Mouse (Mus musculus) limb, embryonic 14.5 days (tissue): ENCODE measurements at regions not wholly inside any gene's neighbourhood (a gene's known extent, or its start where the extent isn't known, plus 50 kb on each side); places are given as distances from the start of the nearest gene placed in this dataset.

Experiments
- ATAC-seq: fragments of 200-750 bp; cut with Nextera tagmentation; 2 replicates; pipeline ENCODE4 v1.8.0; 2017; ENCODE audit warnings: low read depth, moderate number of reproducible peaks, moderate TSS enrichment; ENCODE audit not compliant: low FRiP score
- DNase-seq: peaks from one replicate; pipeline ENCODE4 v3.0.0-alpha.2; 2015; ENCODE audit warnings: low spot score
- H3K27ac ChIP-seq: fragments of 300-500 bp; sonication (generic); replicated peaks from 2 replicates; pipeline ENCODE4 v1.5.1; 2014; ENCODE audit warnings: low read depth, mild to moderate bottlenecking, low read length, moderate library complexity, mixed read lengths
- H3K27me3 ChIP-seq: fragments of 300-500 bp; sonication (generic); 2 replicates; pipeline ENCODE4 v1.6.1; 2014; ENCODE audit warnings: low read length, mixed read lengths; ENCODE audit not compliant: control insufficient read depth, insufficient read depth
- H3K36me3 ChIP-seq: fragments of 300-500 bp; sonication (generic); 2 replicates; pipeline ENCODE4 v1.6.1; 2014; ENCODE audit warnings: mild to moderate bottlenecking, low read length, moderate library complexity, mixed read lengths; ENCODE audit not compliant: control insufficient read depth, insufficient read depth
- H3K4me1 ChIP-seq: fragments of 300-500 bp; sonication (generic); 2 replicates; pipeline ENCODE4 v1.6.1; 2014; ENCODE audit warnings: antibody characterized with exemption, low read length, mixed read lengths; ENCODE audit not compliant: control insufficient read depth, insufficient read depth
- H3K4me2 ChIP-seq: fragments of 300-500 bp; sonication (generic); replicated peaks from 2 replicates; pipeline ENCODE4 v1.6.1; 2014; ENCODE audit warnings: low read depth, mild to moderate bottlenecking, low read length, moderate library complexity; ENCODE audit not compliant: severe bottlenecking
- H3K4me3 ChIP-seq: fragments of 300-500 bp; sonication (generic); replicated peaks from 2 replicates; pipeline ENCODE4 v1.5.1; 2014; ENCODE audit warnings: low read length
- H3K9ac ChIP-seq: fragments of 300-500 bp; sonication (generic); 2 replicates; pipeline ENCODE4 v1.6.1; 2014; ENCODE audit warnings: mild to moderate bottlenecking, low read depth, low read length, moderate library complexity; ENCODE audit not compliant: severe bottlenecking
- H3K9me3 ChIP-seq: fragments of 300-500 bp; sonication (generic); 2 replicates; pipeline ENCODE4 v1.6.1; 2016; ENCODE audit warnings: low read length; ENCODE audit not compliant: control insufficient read depth
- POLR2A ChIP-seq: fragments of 200-500 bp; IDR thresholded peaks from 2 replicates; pipeline ENCODE4 v1.8.0; 2012; ENCODE audit warnings: inconsistent platforms, mild to moderate bottlenecking, moderate library complexity, borderline replicate concordance; ENCODE audit not compliant: insufficient read depth, insufficient read length; ENCODE audit errors: extremely low read depth
- WGBS: fragments of 180-500 bp; shearing (Covaris S2); extraction: QIAGEN DNeasy Blood & Tissue Kit; methylation state at CpG from one replicate; pipeline ENCODE4 v1.1.7; 2014; 5-methylcytosine and 5-hydroxymethylcytosine counted together

- Histone ChIP-seq H3K4me2 (no peak overlapping the region), H3K36me3 (no peaks in the 10 kb centered on the region), H3K27ac (no peak overlapping the region), H3K4me1 (0 out of 2 replicates have a peak, but pooled peaks cover 4% of the 10 kb centered on the region), H3K27me3 (no peaks in the 10 kb centered on the region; the same call in 1 of the 2 replicates), H3K4me3 (no peak overlapping the region), H3K9ac (no peak overlapping the region), H3K9me3 (no peaks in the 10 kb centered on the region)
- ATAC-seq (no peak), DNase-seq (no peak)
- 90% methylated on average over 6 of the region's 6 CpGs for WGBS
- TF ChIP-seq POLR2A: no peak
These were observed 227.6 kb upstream of the Myocd start for GRCm38 (mm10) chr11:65497415-65497814.

- 11% methylated on average over 11 of the region's 11 CpGs for WGBS
- H3K9ac ChIP-seq: no peak overlapping the region
- no peaks in the 10 kb centered on the region for H3K9me3 ChIP-seq
- 0 out of 2 replicates have a peak overlapping the region, but pooled peaks have one; percentile 13 for H3K4me2 ChIP-seq
- no peak overlapping the region for H3K27ac ChIP-seq
- no peak for ATAC-seq
- no peaks in the 10 kb centered on the region; the same call in 1 of the 2 replicates for H3K27me3 ChIP-seq
- peak; percentile 9 for DNase-seq
- 0 out of 2 replicates have a peak, but pooled peaks cover 4% of the 10 kb centered on the region for H3K4me1 ChIP-seq
- no peak for TF ChIP-seq POLR2A
- no peak overlapping the region for H3K4me3 ChIP-seq
- no peaks in the 10 kb centered on the region for H3K36me3 ChIP-seq
These were observed 225.2 kb upstream of the Myocd start for GRCm38 (mm10) chr11:65495034-65495433.

GRCm38 (mm10) chr11:65490426-65490825 lies 220.6 kb upstream of the Myocd start:
- Histone ChIP-seq H3K9me3 (no peaks in the 10 kb centered on the region), H3K4me3 (no peak overlapping the region), H3K27ac (no peak overlapping the region), H3K36me3 (no peaks in the 10 kb centered on the region), H3K4me2 (no peak overlapping the region), H3K27me3 (no peaks in the 10 kb centered on the region), H3K4me1 (0 out of 2 replicates have a peak, but pooled peaks cover 4% of the 10 kb centered on the region), H3K9ac (no peak overlapping the region)
- no peak for DNase-seq
- no peak for TF ChIP-seq POLR2A
- no peak for ATAC-seq
- 90% methylated on average over 3 of the region's 3 CpGs for WGBS

GRCm38 (mm10) chr11:65475821-65476540 lies 206.2 kb upstream of the Myocd start:
- no peak for ATAC-seq
- peaks cover 14% of the 10 kb centered on the region for H3K4me1 ChIP-seq

GRCm38 (mm10) chr11:65475302-65475701 lies 205.5 kb upstream of the Myocd start:
- DNase-seq (peak; percentile 30), ATAC-seq (peak; percentile 63)
- no peaks in the 10 kb centered on the region for H3K36me3 ChIP-seq
- no peaks in the 10 kb centered on the region for H3K27me3 ChIP-seq
- H3K4me2 ChIP-seq: 0 out of 2 replicates have a peak overlapping the region, but pooled peaks have one; percentile 24
- peaks cover 14% of the 10 kb centered on the region for H3K4me1 ChIP-seq
- H3K9me3 ChIP-seq: no peaks in the 10 kb centered on the region
- H3K9ac ChIP-seq: no peak overlapping the region
- no peak overlapping the region for H3K27ac ChIP-seq
- no peak overlapping the region for H3K4me3 ChIP-seq
- TF ChIP-seq POLR2A: no peak
- WGBS: 64% methylated on average over 12 of the region's 12 CpGs

More at GRCm38 (mm10) chr11:65475821-65476540, 206.2 kb upstream of the Myocd start:
- Histone ChIP-seq H3K4me3 (no peak overlapping the region), H3K27me3 (no peaks in the 10 kb centered on the region), H3K9me3 (no peaks in the 10 kb centered on the region), H3K27ac (no peak overlapping the region), H3K9ac (no peak overlapping the region), H3K4me2 (peak overlapping the region; percentile 24; the same call in 1 of the 2 replicates), H3K36me3 (no peaks in the 10 kb centered on the region)
- WGBS: 38% methylated on average over 18 of the region's 18 CpGs
- DNase-seq: no peak
- no peak for TF ChIP-seq POLR2A
